Mouse (Mus musculus) right cerebral cortex, postnatal 36 days (tissue): ENCODE measurements around the gene Ppard.
"Not testable (repeated sequence)": the region's sequence is repeated elsewhere in the genome, so short reads cannot be mapped to it uniquely, and the experiment has no call there.

Experiments used
- DNase-seq, 2 experiments: peaks; one replicate each; pipeline ENCODE4 v3.0.0; 2022; ENCODE audit warnings: low spot score in 2 of 2, mixed read lengths in 1 of 2

The Ppard gene

DNA sequence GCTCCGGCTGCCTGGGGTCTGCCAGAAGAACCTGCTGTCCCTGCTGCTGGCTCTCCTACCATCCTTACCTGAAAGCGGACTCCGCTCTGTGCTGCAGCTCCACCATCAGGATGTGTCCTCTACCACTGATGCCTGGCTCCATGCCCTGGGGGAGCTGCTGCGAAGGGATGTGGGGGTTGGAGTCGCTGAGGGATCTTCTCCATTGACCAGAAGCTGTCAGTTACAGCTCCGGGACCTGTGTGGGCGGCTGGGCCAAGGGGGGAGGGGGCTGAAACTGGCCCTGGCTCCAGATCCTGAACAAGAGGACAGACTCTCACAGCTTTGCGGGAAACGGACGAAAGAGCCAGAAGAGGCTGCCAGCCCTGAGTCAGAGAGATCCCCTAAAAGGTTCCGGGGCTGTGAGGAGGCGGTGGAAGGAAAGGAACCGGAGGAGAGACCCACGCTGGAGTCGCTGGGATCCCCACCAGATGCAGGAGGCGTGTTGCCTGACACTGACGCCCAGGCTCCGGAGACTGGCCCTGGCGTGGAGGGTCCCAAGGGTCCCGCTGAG lies 83.2 kb downstream of the Ppard start:
- DNase-seq = no peak

DNA sequence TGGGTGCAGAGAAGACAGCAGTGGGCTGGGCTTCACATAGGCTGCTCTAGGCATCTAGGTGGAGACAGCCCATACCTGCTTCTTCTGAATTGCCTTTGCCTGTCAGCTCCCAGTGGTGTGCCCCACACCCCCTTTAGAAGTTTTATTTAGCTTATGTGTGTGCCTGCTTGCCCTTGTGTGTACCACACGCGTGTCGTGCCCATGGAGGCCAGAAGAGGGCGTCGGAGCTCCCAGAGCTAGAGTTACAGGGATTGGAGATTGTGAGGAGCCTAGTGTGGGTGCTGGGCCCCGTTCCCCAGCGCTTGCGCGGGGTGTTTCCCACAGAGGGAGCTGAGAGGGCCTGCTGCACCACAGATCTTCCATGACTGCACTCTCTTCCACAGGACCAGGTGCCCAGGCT lies 84.0 kb downstream of the Ppard start:
- DNase-seq = no peak

DNA sequence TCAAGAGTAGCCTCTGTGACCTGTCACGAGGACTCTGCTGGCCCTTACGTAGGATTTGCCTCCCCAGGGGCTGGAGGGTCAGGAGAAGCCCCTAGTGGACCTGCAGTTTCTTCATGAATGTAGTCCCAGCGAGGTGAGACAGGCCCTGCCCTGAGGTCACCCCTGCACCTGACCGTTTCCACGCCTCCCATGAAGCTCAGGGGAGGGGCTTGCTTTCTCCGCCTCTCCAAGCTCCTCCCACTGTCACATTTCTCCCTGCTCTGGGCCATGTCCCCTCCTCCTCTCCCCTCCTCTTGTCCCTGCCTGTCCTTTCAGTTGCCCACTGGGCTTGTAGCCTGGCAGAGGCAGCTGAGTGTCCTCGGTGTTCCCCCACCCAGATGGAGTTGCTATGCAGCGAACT lies 84.6 kb downstream of the Ppard start:
- DNase-seq = no peak

DNA sequence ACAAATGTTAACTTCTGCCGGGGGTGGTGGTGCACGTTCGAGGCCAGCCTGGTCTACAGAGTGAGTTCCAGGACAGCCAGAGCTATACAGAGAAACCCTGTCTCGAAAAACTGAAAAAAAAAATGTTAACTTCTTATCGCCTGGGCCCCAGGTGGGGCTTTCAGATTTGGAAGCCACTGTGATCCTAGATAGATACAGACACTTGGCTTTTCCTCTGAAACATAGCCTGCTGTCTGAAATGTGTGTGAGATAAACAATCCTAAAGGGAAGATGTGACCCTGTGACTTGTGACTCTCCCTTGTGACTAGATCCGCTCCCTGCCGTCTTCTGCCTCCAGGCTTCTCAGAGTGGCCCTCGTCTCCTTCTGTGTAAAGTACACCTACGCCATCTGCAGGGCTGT lies 85.2 kb downstream of the Ppard start:
- DNase-seq = no peak

DNA sequence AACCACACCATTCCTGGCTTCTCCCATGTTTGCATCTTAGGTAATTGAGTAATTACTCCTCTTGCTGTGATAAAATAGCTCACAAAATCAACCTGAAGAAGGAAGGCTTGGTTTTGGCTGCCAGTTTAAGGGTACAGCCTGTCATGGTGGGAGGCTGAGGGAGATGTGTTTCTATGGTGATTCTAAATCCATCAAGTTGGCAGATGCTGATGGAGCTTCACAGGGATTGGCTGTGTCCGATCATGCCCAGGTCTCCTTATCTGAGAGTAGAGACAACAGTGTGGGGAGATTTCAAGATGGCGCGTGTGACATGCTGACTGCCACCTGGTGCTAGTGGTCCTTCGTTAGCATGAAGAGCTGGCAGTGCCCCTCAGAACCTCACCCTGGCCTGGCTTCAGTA lies 89.2 kb downstream of the Ppard start:
- no peak for DNase-seq

DNA sequence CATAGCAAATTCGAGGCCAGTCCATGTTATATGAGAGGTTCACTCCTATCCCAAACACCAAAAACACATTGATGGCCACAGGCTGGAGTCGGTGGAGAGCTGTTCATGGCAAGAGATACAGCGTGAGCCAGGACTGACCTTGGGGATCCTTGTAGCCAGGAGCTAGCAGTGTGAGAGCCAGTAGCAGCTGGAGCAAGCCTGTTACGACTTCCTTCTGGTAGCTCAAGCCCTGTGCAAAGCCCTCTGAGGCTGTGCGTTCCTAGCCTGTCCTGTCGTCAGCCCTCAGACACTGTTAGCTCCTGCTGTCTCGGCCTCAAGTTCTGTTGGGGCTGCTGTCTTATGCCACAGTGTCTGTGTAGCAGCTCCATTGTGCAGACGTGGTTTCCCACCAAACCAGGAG lies 91.3 kb downstream of the Ppard start:
- no peak for DNase-seq

DNA sequence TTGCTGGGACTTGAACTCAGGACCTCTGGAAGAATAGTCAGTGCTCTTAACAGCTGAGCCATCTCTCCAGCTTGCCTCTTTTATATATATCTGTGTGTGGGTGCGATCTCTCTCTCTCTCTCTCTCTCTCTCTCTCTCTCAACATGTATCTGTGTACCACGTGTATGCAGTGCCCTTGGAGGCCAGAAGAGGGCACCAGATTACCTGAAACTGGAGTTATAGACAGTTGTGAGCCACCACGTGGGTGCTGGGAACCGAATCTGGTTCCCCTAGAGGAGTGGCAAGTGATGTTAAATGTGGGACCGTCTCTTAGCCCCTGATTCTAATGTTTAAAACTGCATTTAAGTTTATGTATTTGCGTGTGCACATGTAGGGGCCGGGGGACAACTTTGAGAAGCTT lies 91.9 kb downstream of the Ppard start:
- not testable (repeated sequence) for DNase-seq

DNA sequence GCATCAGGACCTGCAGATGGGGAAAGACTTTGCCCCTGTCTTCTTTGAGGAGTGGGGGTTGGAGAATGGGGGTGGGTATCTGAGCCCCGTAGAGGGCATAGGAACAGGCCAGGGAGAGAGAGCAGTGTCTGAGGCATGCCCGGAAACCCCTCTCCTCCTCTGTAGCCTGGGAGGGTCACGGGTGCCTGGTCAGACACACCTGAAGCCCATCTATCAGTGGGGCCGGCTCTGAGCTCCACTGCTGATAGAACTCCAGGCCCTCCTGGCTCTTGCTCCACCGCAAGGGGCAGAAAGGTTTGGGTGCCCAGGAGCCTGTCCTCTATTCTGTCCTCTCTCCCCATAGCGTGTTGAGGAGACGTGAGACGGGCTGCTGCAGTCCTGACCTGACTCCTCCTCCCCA lies 93.3 kb downstream of the Ppard start:
- DNase-seq = no peak

DNA sequence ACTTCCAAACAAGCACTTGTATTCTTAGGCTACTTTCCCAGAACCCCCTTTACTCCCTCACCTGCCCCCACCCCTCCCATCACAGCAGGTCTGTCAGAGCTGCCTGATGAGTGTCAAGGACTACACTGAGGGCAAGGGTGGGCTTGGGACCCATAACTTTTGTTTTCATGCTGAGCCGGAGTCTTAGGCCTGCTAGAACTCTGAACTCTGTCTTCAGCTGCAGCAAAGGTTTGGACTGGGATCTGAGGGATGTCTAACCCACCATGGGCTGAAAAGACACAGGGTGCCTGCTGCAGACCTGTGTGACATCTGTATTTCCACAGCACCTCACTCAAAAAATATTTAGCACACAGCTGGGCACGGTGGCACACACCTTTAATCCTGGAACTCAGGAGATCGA lies 94.5 kb downstream of the Ppard start:
- no peak for DNase-seq

DNA sequence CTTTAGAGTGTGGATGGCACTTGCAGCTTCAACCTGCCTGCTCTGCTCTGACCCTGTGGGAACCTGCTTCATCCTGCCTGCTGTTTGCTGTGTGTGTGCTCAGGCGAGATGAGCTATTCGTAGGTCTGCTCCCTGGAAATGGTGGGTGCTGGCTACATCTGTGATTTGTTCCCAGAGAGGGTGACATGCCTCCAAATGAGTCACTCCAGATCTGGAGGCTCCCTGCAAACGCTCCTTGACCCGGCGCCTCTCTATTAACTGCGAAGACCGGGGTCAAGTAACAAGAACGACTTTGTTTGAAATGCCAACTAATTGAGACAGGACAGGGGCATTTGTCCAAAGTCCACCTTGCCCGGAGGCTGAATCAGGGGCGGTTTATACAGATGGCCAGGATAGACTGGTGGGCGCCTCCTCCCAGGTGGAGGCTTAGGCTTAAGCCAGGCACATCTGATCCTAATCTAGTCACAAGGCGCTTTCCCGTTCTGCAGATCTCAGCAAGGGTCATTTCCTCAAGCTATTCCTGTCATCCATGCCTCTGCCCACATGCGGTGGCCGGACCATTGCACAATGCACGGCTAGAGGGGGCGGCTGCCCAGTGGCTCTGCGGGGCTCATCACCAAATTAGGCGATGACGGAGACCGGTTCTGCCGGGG lies 95.3 kb downstream of the Ppard start:
- DNase-seq = no peak

DNA sequence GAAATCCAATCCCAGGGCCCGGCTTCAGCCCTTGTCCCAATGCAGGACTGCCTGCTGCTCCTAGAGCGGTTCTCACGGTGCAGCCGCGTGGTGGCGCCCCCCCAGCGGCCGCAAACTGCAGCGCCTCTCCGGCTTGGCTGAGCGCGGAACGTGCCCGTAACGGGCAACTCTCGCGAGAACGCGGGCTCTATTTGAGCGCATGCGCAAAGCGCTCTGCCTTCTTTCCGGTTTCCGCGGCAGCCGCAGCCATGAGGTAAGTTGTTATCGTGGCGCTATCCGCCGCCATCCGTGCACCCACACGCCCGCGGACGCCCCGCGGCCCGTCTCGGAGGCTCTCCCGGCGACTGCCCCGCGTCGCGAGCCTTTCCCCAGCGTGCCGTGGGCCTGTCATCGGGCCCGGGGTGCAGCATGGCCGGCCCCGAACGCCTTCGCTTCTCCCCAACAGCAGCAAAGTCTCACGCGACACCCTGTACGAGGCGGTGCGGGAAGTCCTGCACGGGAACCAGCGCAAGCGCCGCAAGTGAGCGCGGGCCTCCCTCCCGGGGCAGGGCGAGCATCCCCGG lies 95.9 kb downstream of the Ppard start, which contains the start of gene Rpl10a:
Gene Rpl10a (plus strand): TSS at position 106 of the 563 bp plus-strand sequence.
- peak; percentile 93 to 94 for DNase-seq

DNA sequence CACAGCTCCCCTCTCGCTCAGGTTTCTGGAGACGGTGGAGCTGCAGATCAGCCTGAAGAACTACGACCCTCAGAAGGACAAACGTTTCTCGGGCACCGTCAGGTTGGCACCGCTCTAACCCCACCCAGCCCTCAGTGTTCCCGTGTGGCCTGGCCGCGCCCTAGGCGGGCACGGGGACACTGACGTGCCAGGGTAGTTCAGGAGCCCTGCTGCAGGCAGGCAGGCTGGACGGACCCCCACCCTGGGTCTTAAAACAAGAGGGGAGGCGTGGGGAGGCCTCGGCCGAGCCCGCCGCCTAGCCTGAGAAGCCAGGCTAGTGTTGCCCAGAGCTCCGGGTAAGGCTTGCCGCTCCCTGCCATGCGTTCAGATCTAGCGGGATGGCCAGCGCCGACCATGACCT lies 96.4 kb downstream of the Ppard start:
- no peak for DNase-seq

DNA sequence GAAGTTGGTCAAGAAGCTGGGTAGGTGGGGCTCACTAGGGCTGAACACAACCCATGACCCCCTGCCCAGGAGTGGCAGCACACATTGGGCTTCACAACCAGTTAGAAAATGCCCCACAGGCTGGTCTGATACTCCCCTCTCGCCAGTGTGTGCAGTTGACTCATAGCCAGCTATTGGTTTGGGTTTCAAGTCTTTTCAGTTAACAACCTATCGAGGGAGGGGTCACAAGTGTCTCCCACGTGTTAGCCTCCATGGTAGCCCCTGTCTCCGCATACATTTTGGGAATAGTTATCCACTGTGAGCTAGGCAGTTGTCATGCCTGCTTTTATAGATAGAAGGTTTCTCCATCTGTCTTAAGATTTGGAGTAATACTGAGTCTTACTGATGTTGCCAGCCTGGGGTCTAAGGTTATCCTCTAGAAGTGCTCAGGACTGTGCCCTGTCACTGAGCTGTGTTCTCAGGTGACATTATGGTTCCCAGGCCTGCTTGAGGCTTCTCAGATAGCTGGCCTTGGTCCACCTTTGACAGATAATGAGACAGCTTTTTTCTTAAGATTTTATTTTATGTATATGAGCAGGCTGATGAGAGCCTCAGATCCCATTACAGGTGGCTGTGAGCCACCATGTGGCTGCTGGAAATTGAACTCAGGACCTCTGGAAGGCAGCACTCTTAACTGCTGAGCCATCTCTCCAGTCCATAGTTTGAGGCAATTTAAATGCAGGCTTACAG lies 97.2 kb downstream of the Ppard start:
- no peak for DNase-seq

DNA sequence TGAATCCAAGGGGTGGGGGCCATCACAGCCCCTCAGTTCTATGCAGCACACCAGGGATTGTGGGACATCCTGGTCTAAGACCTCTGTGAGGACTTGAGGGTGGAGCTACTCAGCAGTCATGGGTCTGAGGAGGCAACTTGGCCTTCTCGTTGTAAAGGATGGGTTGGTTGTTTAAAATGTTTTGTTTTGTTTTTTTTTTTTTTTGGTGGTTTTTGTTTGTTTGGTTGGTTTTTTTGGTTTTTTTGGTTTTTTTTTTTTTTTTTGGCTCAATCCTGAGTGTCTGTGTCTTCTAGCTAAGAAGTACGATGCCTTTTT lies 97.7 kb downstream of the Ppard start:
- DNase-seq = no peak

DNA sequence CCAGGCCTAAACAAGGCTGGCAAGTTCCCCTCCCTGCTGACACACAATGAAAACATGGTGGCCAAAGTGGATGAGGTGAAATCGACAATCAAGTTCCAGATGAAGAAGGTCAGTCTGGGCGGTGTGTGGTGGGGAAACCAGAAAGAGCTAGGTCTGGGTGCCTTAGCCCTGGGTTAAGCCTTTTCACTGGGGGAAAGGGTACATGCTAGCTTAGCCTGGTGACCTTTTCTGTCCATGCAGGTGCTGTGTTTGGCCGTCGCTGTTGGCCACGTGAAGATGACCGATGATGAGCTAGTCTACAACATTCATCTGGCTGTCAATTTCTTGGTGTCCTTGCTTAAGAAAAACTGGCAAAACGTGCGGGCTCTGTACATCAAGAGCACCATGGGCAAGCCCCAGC lies 98.1 kb downstream of the Ppard start:
- DNase-seq = not testable (repeated sequence)

DNA sequence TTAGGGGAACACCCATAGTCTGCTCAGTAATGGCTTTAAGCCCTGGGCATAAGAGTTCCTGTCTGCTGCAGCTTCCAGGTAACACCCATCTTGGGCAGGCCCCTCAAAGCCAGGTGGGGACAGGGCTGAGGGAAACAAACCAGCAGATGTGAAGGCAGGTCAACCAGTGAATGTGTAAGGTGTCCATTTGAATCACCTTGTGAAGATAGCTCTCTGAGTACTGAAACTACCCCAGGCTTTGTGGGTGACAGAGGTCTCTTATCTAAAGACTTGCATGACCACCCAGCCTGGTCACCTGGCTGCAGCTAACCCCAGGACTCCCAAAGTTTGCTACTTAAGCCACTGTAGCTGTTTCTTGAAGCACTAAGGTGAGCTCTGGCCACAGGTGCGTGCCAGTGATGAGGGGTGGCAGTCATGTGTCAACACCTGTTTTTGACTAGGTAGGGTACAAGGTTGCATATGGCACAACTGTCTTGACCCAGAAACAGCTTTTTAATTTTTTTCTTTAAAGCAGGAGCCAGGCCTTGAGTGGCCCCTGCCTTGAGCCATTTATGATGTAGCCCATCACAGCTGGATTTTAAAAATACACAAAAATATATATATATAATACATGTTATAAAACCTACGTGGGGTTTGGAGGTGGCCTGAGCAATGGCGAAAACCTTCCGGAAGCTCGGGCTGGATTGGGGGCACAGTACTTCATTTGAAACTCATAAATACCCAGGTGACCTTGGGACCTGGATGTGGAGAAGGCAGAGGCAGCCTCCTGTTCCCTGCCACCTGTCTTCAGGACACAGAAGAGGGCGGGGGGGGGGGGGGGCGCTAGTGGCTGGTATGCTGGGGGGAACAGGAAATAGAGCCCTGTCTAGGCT lies 99.0 kb downstream of the Ppard start:
- no peak for DNase-seq

DNA sequence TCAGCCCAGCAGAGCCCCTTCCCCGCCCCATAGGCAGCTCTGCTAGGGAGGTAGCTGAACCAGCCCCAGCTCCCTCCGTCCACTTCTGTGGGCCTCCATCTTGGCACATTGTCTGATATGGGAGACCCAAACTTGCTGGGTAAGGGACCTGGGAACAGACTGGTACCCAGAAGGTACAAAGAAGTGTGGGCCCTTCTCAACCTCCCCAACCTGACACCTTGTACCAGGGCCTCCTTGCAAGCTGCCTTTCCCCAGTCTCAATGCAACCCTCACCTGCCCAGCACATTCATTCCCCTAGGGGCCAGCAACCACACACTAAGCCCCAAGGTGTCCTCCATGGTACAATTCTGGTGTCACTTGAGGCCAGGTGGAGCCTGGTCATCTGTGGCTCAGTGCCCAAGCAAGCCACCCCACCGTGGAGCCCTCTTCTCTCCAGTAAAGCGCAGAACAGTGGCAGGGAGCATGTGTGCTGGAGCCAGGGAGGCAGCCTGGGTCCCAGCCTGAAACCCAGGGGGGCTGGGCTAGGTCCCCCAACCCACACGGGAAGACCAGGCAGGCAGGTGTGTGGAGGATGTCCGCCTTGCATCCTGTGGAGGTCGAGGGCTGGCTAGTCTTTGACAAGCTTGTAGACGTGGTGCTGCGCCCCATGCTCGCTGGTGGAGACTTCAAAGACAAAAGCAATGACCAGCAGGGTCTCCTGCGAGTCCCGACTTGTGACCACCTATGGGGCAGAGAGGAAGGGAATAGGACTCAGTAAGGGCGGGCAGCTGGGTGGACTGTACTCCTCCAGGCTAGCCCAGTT lies 99.8 kb downstream of the Ppard start:
- DNase-seq = no peak

DNA sequence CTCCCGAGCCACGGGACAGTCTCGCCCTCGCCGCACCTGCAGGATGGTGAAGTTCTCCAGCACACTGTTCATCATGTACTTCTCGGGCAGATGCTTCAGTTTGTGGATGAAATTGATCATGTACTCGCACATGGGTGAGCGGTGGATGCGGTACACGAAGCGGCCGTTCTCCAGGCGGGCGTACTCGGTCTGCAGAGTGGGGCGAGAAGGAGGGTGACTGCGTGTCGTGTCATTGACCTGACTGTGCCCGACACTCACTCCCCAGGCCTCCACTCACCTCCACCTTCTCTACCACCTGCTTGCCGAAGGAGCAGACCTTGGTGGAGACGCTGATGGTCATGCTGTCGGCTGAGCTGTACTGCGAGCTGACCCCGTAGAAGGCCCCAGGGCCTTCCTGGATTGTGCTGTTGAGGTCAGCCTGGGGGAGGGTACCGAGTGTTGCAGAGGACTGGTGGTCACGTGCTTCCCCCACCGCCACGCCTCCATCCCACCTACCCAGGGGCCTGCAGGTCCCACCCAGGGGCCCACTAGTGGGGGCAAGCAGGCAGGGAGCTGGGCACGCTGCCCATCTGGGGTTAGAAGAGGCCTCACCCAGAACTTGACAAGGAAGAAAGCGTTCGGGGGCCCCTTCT lies 100.5 kb downstream of the Ppard start:
- no peak for DNase-seq

DNA sequence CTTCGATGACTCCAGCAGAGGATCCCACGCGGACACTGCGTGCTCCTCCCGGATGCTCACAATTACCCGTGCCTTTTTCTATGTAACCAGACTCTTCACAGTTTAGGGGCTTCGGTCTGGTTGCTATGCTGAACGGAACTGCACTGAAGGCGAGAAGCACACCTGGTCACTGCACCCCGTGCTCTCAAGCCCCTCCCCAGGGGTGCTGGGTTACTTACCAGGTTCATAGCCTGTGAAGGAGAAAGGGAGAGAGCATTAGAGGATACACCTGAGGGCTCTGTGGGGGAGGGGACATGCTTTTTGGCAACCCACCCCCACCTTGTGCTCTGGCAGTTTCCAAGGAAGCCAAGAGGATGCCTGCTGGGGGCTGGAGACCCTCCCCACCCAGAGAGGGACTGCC lies 102.8 kb downstream of the Ppard start:
- no peak for DNase-seq

DNA sequence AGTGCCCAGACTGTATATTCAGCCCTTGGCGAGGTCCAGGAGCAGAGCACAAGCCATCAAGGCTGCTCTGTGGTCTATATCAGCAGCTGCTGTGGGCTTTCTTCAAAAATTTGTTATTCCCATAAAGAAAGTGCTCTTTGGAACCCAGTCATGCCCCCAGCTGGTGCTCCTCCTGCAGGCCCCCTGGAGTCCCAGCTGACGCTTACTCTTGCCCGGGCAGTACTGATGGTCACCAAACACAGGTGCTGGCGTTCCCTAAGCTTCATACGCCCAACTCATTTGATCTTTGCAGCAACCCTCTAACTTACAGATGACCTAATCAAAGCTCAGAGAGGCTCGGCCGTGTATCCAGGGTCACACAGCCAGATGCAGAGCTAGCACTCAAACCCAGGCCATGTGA lies 105.0 kb downstream of the Ppard start:
- DNase-seq = no peak

DNA sequence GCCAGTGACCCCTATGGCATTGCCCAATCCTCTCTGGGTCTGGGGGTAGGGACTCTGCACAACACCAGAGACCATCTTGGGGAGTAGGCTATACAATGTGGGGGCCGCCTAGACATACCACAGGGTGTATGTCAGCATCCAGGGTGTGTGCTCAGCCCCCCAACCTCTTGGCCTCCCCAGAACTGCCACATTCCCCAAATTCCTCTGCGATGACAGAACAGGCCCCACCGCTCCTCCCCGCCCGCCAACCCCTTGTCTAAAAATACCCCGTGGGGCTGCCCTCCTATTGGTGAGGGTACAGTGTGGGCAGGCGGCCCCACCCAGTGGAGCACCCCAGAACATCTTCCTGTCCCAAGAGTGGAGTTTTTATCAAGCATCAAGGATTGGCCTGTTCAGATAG lies 108.1 kb downstream of the Ppard start:
- DNase-seq = no peak
